Mouse (Mus musculus): Measurements from ENCODE around the gene Kctd14. TPM values are rescaled to one million over a fixed set of nuclear protein-coding genes. Genes with fewer than 3 reads are reported as not detected.

The Kctd14 gene
- polyA plus RNA-seq, 1 experiment = not detected

DNA sequence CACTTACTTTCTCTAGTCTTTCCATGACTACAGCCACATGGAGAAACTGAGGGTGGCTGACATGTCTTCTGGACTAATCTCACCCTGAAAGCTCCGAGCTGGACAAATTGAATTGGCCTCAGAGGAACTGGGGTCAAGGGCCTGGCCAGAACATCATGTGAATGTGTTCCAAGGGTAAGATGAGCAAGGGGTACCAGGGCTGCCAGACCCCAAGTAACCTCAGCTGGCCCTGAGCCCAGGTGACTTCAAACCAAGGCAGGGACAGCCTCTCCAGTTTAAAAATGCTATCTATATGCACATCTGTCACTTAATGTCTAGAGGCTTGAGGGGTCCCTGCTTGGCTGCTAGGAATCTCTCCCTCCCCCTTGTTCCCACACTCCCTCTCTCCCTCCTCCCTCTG is 30.7 kb upstream of the Kctd14 start:
- no peaks in the 10 kb centered on the region for H3K27me3 ChIP-seq (ENCODE audit: control insufficient read depth, insufficient read depth, insufficient read length)
- TF ChIP-seq USF1 (IDR thresholded peaks at IDR 0.05; ENCODE audit: low read depth) (no peak), FOSL1 (IDR thresholded peaks at IDR 0.05; ENCODE audit: insufficient read depth, low read length, poor library complexity, severe bottlenecking) (no peak), CTCF (IDR thresholded peaks at IDR 0.05; ENCODE audit: control insufficient read depth, insufficient read depth, insufficient read length) (no peak), MYOD1 (IDR thresholded peaks at IDR 0.05; ENCODE audit: control insufficient read depth, insufficient read length, low read depth) (no peak), MYOG (IDR thresholded peaks at IDR 0.05; ENCODE audit: control insufficient read depth, extremely low read depth, insufficient read length) (no peak), CEBPB (IDR thresholded peaks at IDR 0.05; ENCODE audit: low read depth) (no peak), MAX (IDR thresholded peaks at IDR 0.05) (no peak)
- no peaks in the 10 kb centered on the region for H3K36me3 ChIP-seq (ENCODE audit: control insufficient read depth, insufficient read depth)
- no peaks in the 10 kb centered on the region for H3K79me2 ChIP-seq (ENCODE audit: control insufficient read depth, insufficient read depth)
- H3K4me3 ChIP-seq (ENCODE audit: insufficient read depth, poor library complexity, severe bottlenecking) = no peak overlapping the region
- no peak overlapping the region for H3ac ChIP-seq (ENCODE audit: control insufficient read depth, insufficient read length, low read depth)
- no peaks in the 10 kb centered on the region for H3K79me3 ChIP-seq (ENCODE audit: low read depth)

- Histone ChIP-seq H3K79me2 (ENCODE audit: control insufficient read depth, insufficient read depth) (no peaks in the 10 kb centered on the region), H3K36me3 (ENCODE audit: control insufficient read depth, insufficient read depth) (no peaks in the 10 kb centered on the region)
- TF ChIP-seq MAX (IDR thresholded peaks at IDR 0.05) (no peak), MYOG (IDR thresholded peaks at IDR 0.05; ENCODE audit: control insufficient read depth, extremely low read depth, insufficient read length) (no peak), FOSL1 (IDR thresholded peaks at IDR 0.05; ENCODE audit: insufficient read depth, low read length, poor library complexity, severe bottlenecking) (no peak), CTCF (IDR thresholded peaks at IDR 0.05; ENCODE audit: control insufficient read depth, insufficient read depth, insufficient read length) (no peak), CEBPB (IDR thresholded peaks at IDR 0.05; ENCODE audit: low read depth) (no peak), USF1 (IDR thresholded peaks at IDR 0.05; ENCODE audit: low read depth) (no peak), MYOD1 (IDR thresholded peaks at IDR 0.05; ENCODE audit: control insufficient read depth, insufficient read length, low read depth) (no peak)
Measured at GRCm38 (mm10) chr7:97420958-97421651, 30.0 kb upstream of the Kctd14 start.

DNA sequence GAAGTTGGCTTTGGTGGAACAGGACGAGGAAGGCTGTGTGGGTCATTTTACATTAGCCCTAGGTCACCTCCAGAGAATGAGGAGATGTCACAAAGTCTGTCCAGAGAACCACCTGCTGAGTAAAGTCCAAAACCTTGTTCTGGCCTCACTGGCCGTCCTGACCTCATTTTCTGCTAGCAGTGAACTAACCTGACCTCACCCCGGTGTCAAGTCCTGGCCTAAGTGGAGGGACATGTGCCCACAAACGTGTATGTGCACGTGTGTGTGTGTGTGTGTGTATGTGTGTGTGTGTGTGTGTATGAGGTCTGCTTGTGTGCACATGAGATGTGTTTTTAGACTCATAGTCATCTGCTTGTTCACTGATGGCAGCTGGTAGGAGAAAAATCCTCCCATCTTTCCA is 27.4 kb upstream of the Kctd14 start:
- Histone ChIP-seq H3K79me2 (ENCODE audit: control insufficient read depth, insufficient read depth) (no peaks in the 10 kb centered on the region), H3K27me3 (ENCODE audit: control insufficient read depth, insufficient read depth, insufficient read length) (no peaks in the 10 kb centered on the region), H3K79me3 (ENCODE audit: low read depth) (no peaks in the 10 kb centered on the region), H3K36me3 (ENCODE audit: control insufficient read depth, insufficient read depth) (no peaks in the 10 kb centered on the region), H3ac (ENCODE audit: control insufficient read depth, insufficient read length, low read depth) (no peak overlapping the region), H3K4me3 (ENCODE audit: insufficient read depth, poor library complexity, severe bottlenecking) (no peak overlapping the region)
- TF ChIP-seq FOSL1 (IDR thresholded peaks at IDR 0.05; ENCODE audit: insufficient read depth, low read length, poor library complexity, severe bottlenecking) = no peak

More at GRCm38 (mm10) chr7:97420958-97421651, 30.0 kb upstream of the Kctd14 start:
- H3K4me3 ChIP-seq (ENCODE audit: insufficient read depth, poor library complexity, severe bottlenecking) = no peak overlapping the region
- H3ac ChIP-seq (ENCODE audit: control insufficient read depth, insufficient read length, low read depth) = no peak overlapping the region
- H3K79me3 ChIP-seq (ENCODE audit: low read depth) = no peaks in the 10 kb centered on the region
- no peaks in the 10 kb centered on the region for H3K27me3 ChIP-seq (ENCODE audit: control insufficient read depth, insufficient read depth, insufficient read length)

DNA sequence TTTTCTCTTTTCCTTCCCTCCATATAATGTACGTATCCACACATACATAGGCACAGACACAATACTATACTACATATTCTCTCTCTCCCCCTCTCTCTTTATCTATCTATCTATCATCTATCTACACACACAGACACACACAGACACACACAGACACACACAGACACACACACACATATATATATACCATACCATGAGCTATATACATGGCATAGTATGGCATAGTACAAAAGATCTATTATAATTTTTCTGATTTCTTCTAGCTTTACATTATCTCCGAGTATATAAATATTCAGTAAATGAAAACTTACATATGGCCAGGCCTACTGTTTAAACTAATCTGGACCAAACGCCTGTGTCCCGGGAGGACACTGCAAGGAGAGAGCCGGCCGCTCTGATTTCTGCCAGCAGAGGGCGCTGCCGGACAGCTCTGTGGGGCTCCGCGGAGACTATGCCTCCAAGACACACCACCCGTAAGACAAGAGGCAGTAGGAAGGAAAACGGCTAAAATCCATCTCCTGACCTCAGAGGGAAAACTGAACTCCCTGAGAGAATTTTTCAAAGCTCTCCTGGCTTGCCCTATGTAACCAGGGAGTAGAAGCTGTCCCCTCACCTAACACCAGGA is 26.4 kb upstream of the Kctd14 start:
- Histone ChIP-seq H3K27me3 (ENCODE audit: control insufficient read depth, insufficient read depth, insufficient read length) (no peaks in the 10 kb centered on the region), H3ac (ENCODE audit: control insufficient read depth, insufficient read length, low read depth) (no peak overlapping the region), H3K79me3 (ENCODE audit: low read depth) (no peaks in the 10 kb centered on the region), H3K79me2 (ENCODE audit: control insufficient read depth, insufficient read depth) (no peaks in the 10 kb centered on the region), H3K36me3 (ENCODE audit: control insufficient read depth, insufficient read depth) (no peaks in the 10 kb centered on the region), H3K4me3 (ENCODE audit: insufficient read depth, poor library complexity, severe bottlenecking) (no peak overlapping the region)
- TF ChIP-seq CTCF (IDR thresholded peaks at IDR 0.05; ENCODE audit: control insufficient read depth, insufficient read depth, insufficient read length) = peak; percentile 69
- no peak for TF ChIP-seq MYOG (IDR thresholded peaks at IDR 0.05; ENCODE audit: control insufficient read depth, extremely low read depth, insufficient read length)

DNA sequence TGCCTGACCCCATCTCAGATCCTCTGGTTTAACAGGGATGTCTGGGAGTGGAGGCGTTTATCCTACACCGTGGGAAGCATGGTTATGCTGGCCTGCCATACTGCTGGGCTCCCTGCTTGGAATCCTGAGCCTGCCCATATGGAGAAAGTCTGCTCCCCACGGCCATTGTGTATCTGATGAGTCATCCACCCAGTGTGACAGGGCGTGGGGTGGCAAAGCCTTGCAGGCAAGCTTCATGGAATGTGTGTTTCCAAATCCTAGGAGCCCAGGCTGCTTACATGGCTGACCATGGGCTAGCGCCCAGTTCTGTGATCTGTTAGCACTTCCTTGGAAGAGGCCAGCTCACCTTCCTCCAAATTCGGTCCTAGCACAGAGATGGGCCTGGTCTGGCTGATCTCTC is 24.6 kb upstream of the Kctd14 start:
- TF ChIP-seq FOSL1 (IDR thresholded peaks at IDR 0.05; ENCODE audit: insufficient read depth, low read length, poor library complexity, severe bottlenecking) (no peak), MAX (IDR thresholded peaks at IDR 0.05) (no peak), MYOG (IDR thresholded peaks at IDR 0.05; ENCODE audit: control insufficient read depth, extremely low read depth, insufficient read length) (no peak), CTCF (IDR thresholded peaks at IDR 0.05; ENCODE audit: control insufficient read depth, insufficient read depth, insufficient read length) (no peak), USF1 (IDR thresholded peaks at IDR 0.05; ENCODE audit: low read depth) (no peak), MYOD1 (IDR thresholded peaks at IDR 0.05; ENCODE audit: control insufficient read depth, insufficient read length, low read depth) (no peak), CEBPB (IDR thresholded peaks at IDR 0.05; ENCODE audit: low read depth) (no peak)
- Histone ChIP-seq H3K79me3 (ENCODE audit: low read depth) (no peaks in the 10 kb centered on the region), H3K36me3 (ENCODE audit: control insufficient read depth, insufficient read depth) (no peaks in the 10 kb centered on the region), H3K27me3 (ENCODE audit: control insufficient read depth, insufficient read depth, insufficient read length) (no peaks in the 10 kb centered on the region), H3K79me2 (ENCODE audit: control insufficient read depth, insufficient read depth) (no peaks in the 10 kb centered on the region), H3ac (ENCODE audit: control insufficient read depth, insufficient read length, low read depth) (no peak overlapping the region), H3K4me3 (ENCODE audit: insufficient read depth, poor library complexity, severe bottlenecking) (no peak overlapping the region)

DNA sequence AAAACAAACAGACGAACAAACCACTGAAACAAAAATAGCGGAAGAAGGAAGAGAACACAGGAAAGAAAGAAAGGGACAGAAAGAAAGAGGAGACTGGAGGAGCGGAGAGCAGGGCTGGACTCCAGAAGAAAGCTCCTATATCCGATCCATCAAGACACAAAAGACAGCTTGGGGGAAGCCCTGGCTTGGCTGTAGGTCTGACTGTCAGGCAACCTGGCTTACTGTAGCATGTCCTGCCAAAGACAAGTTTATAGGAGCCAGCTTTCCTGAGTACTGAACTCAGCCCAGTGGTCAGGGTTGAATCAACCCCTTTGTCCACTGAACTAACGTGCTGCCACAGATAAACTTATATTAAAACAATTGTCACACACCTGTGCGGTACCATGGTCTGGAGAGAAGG is 23.8 kb upstream of the Kctd14 start:
- H3ac ChIP-seq (ENCODE audit: control insufficient read depth, insufficient read length, low read depth) = no peak overlapping the region
- H3K27me3 ChIP-seq (ENCODE audit: control insufficient read depth, insufficient read depth, insufficient read length) = no peaks in the 10 kb centered on the region
- H3K36me3 ChIP-seq (ENCODE audit: control insufficient read depth, insufficient read depth) = no peaks in the 10 kb centered on the region
- H3K79me2 ChIP-seq (ENCODE audit: control insufficient read depth, insufficient read depth) = no peaks in the 10 kb centered on the region
- H3K79me3 ChIP-seq (ENCODE audit: low read depth) = no peaks in the 10 kb centered on the region
- TF ChIP-seq CTCF (IDR thresholded peaks at IDR 0.05; ENCODE audit: control insufficient read depth, insufficient read depth, insufficient read length) (no peak), MYOD1 (IDR thresholded peaks at IDR 0.05; ENCODE audit: control insufficient read depth, insufficient read length, low read depth) (no peak), FOSL1 (IDR thresholded peaks at IDR 0.05; ENCODE audit: insufficient read depth, low read length, poor library complexity, severe bottlenecking) (no peak), CEBPB (IDR thresholded peaks at IDR 0.05; ENCODE audit: low read depth) (no peak), MAX (IDR thresholded peaks at IDR 0.05) (no peak), MYOG (IDR thresholded peaks at IDR 0.05; ENCODE audit: control insufficient read depth, extremely low read depth, insufficient read length) (no peak), USF1 (IDR thresholded peaks at IDR 0.05; ENCODE audit: low read depth) (no peak)
- H3K4me3 ChIP-seq (ENCODE audit: insufficient read depth, poor library complexity, severe bottlenecking) = no peak overlapping the region

Data from C2C12 (cell line).